Mouse (Mus musculus) liver, adult (tissue): Measurements from ENCODE around the gene Mrpl28.
A peak's percentile ranks its signal among the peaks of the same experiment; 100 is the strongest.

Experiments
- GATA4 ChIP-seq: IDR thresholded peaks from 2 replicates; pipeline ENCODE4 v1.6.1; 2014; ENCODE audit warnings: mild to moderate bottlenecking, low read length; ENCODE audit not compliant: insufficient replicate concordance

Mrpl28 gene

GRCm38 (mm10) chr17:26123267-26123684, at the start of gene Mrpl28:
TSS of gene Mrpl28 (plus strand) at chr17:26123500.
- TF ChIP-seq GATA4, result peak; percentile 48; the same call in 1 of the 2 replicates

DNA sequence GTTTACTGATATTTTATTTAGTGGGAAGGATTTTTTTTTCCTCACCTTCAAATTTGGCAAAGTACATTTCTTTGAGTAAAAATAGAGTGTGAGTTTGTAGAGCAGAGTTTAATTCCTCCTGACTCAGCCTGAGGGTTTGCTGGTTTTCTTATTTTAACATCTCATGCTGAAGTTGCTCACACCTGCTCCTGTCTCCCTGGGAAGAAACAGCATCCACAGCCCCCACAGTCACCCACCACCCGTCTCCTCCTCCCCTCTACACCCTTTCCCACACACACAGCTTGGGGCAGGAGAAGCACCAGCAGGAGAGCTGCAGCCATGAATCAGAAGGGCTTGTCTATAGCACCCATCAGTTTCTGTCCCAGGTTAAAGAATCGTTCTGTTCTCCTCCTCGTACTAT, 48.1 kb upstream of the Mrpl28 start:
- TF ChIP-seq GATA4, result no peak

- no peak for TF ChIP-seq GATA4
These were observed 44.4 kb upstream of the Mrpl28 start for GRCm38 (mm10) chr17:26078851-26079250.

GRCm38 (mm10) chr17:26080867-26081266, 42.4 kb upstream of the Mrpl28 start:
- no peak for TF ChIP-seq GATA4

DNA sequence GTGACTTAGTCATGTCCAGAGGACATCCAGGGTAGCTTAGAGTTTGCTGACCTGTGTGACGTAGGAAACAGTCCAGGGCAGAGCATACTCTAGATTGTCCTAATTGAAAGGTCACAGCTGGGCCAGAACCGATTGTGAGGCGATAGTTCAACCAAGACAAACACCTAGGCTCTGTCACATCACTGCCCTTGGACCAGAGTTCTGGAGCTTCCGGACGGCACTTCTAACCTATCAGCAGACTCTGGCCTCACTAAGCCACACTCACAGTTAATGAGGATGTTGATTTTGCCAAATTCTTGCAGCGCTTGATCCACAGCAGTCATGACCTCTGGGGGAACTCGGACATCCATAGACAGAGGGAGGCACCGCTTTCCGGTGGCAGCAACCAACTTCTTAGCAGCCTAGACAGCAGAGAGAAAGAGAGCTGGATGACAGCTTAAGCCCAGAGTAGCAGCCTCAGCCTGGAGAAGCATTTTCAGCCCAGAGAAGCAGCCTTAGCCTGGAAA, 36.2 kb upstream of the Mrpl28 start:
- TF ChIP-seq GATA4, result peak; percentile 68

DNA sequence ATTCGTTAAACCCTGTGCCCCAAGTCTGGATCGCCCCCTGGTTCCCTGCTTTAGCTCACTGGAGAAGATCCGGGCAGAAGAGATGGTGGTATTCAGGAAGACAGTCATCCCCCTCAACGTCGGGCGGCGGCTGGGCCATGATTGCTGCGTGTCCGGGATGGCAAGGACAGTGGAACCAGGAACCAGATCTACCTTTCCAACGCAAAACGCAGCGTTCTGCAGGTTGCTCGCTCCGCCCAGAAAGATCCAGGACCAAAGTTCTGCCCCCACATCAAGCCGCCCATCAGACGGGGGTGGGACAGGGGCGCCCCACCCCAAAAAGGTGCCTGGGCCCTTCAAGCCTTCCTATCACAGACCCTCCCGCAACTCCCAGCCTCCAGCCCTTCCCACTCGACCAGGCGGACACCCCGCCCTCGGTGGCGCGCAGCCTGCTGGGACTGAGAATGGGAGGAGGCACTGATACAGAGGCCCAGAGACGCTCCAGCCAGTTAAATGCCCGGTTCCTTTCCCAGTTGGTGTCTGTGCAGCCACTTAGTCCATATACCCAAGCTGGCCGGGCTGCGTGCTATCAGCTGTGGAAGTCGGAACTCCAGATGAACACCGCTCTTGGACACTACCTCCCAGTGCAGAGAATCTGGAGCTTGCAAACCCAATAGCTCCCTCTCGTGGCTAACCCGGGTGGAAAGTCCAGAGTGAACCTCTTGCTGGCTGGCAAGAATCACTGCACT, 33.2 kb upstream of the Mrpl28 start, which contains the start of gene Decr2:
Decr2 (minus strand) TSS at position 433 of the 728 bp plus-strand sequence.
- no peak for TF ChIP-seq GATA4

DNA sequence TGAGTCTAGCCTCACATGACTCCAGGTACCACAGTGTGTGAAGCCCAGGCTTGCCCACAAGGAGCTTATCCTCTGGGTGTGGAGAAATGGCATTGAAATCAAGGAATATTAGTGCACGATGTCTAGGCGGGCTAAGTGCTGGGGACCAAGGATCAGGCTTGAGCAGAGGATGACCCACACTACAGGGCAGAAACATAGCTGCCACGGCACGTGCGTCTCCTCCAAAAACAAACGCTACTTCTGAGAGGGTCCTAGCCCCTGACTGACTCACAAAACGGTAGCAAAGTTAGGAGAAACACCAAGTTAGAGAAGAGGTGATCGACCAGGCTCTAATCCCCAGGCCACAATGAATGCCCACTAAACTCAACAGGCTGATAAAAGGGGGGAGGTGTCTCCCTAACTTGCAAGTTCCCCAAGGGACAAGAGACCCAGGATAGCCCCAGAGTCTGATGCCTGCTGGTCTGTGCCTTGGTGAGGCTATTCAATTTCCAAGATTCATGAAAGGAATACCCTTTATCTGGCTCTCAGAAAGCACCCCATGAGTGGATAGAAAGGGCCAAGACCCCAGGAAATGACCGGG, 28.7 kb upstream of the Mrpl28 start:
- no peak for TF ChIP-seq GATA4

- no peak for TF ChIP-seq GATA4
These were observed 28.1 kb upstream of the Mrpl28 start, which contains the start of gene Nme4 for GRCm38 (mm10) chr17:26095121-26095740. TSS of gene Nme4 (minus strand) at chr17:26095602.

- no peak for TF ChIP-seq GATA4
These were observed 24.8 kb upstream of the Mrpl28 start for GRCm38 (mm10) chr17:26098461-26098860.

GRCm38 (mm10) chr17:26100166-26100565, 23.1 kb upstream of the Mrpl28 start:
- no peak for TF ChIP-seq GATA4

DNA sequence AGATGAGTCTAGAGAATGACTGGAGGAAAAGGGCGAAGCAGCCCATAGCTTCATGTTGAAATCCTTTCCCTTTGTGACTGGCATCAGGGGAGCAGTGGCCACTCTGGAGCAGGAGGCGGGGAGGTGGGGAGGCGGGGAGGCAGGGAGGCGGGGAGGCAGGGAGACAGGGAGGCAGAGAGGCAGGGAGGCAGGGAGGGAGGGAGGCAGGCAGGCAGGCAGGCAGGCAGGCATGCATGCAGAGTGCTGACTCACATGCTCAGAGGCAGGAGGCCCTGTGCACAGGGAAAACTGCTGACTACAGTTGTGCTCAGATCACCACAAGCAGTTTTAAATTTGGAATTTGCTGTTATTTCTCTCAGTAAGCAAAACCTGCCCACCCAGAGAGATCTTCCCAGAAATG, 21.8 kb upstream of the Mrpl28 start:
- TF ChIP-seq GATA4, result no peak

GRCm38 (mm10) chr17:26105619-26106018, 17.7 kb upstream of the Mrpl28 start:
- TF ChIP-seq GATA4, result no peak

- TF ChIP-seq GATA4, result no peak
These were observed 13.1 kb upstream of the Mrpl28 start for GRCm38 (mm10) chr17:26110156-26110555.

GRCm38 (mm10) chr17:26111024-26111423, 12.3 kb upstream of the Mrpl28 start:
- TF ChIP-seq GATA4, result no peak

DNA sequence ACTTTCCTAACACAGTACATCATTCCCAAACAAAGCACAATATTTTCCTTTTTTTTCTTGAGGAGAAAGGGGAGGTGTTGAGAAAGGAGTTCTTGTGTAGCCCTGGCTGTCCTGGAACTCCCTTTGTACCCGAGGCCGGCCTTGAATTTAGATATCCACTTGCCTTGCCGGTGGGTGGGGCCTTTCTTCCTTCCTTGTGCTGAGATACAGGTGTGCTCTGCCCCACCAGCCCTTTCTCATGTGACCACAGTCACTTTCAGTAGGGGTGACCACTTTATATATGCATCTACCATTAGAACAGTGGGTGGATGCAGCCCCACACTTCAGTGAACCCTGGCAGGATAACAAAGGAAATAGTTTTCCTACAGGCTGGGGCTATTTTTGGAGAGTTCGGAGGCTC, 11.6 kb upstream of the Mrpl28 start:
- no peak for TF ChIP-seq GATA4

DNA sequence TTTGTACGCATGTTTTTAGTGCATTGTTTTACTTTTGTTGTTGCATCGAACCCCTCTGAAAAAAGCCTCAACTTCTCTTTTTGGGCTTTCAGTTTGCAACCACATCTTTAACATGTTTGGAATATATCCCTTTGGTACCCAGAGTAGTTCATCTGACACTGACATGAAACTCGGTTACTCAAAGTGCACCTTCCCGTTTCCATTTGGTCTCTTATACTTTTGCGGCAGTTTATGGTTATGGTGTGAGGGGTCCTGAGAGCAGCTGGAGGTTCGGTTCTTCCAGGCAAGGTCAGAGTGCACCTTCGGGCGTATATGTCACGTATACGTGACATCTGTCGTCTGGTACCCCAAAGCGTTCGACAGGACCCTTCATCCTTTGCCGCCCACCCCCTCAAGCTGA, 10.5 kb upstream of the Mrpl28 start:
- TF ChIP-seq GATA4, result no peak
